Mouse (Mus musculus): ENCODE data around the gene Pigyl. TPM values are rescaled to one million over a fixed set of nuclear protein-coding genes. Genes with fewer than 3 reads are reported as not detected.
A peak's percentile ranks its signal among the peaks of the same experiment; 100 is the strongest.

Pigyl gene
- total and polyA plus RNA-seq, 3 experiments, result 24.8 to 86.5 (median 34.1) TPM

- DNase-seq (ENCODE audit: low spot score) (peak; percentile 75), ATAC-seq (ENCODE audit: extremely low read depth, insufficient number of reproducible peaks, low FRiP score, poor library complexity, severe bottlenecking) (peak; percentile 77)
- no peak for TF ChIP-seq GATA1 (IDR thresholded peaks at IDR 0.05; ENCODE audit: borderline replicate concordance, low read length)
- no peak for TF ChIP-seq CTCF (IDR thresholded peaks at IDR 0.05; ENCODE audit: low read depth, low read length)
- no peak for TF ChIP-seq POLR2AphosphoS5 (IDR thresholded peaks at IDR 0.05; ENCODE audit: insufficient replicate concordance, low read depth, low read length)
- TF ChIP-seq TAL1 (conservative IDR thresholded peaks at IDR 0.05; ENCODE audit: low read depth, low read length), result peak; percentile 80
- no peak for TF ChIP-seq GATA2 (IDR thresholded peaks at IDR 0.05; ENCODE audit: borderline replicate concordance, low read depth, low read length)
- peaks cover 17% of the 10 kb centered on the region for H3K9me3 ChIP-seq (replicated peaks)
- peak within 1 kb of the TSS; percentile 69 for H3K4me3 ChIP-seq (ENCODE audit: low read depth, low read length)
- H3K36me3 ChIP-seq (replicated peaks), result no peaks in the 10 kb centered on the region
- no peaks in the 10 kb centered on the region for H3K27me3 ChIP-seq (ENCODE audit: insufficient read depth, low read length)
- H3K4me1 ChIP-seq (ENCODE audit: insufficient read depth, low read depth, low read length), result peaks cover 75% of the 10 kb centered on the region
Measured at GRCm38 (mm10) chr9:22135644-22136390, 20.8 kb upstream of the Pigyl start, which contains the start of gene Acp5. Gene Acp5, minus strand, starts transcription at chr9:22135711.

GRCm38 (mm10) chr9:22136765-22137547, 19.7 kb upstream of the Pigyl start:
- H3K27me3 ChIP-seq (ENCODE audit: insufficient read depth, low read length), result no peaks in the 10 kb centered on the region
- H3K36me3 ChIP-seq (replicated peaks), result no peaks in the 10 kb centered on the region
- TF ChIP-seq GATA1 (IDR thresholded peaks at IDR 0.05; ENCODE audit: borderline replicate concordance, low read length), result no peak
- TF ChIP-seq TAL1 (conservative IDR thresholded peaks at IDR 0.05; ENCODE audit: low read depth, low read length), result no peak
- no peak for TF ChIP-seq CTCF (IDR thresholded peaks at IDR 0.05; ENCODE audit: low read depth, low read length)
- no peak for TF ChIP-seq GATA2 (IDR thresholded peaks at IDR 0.05; ENCODE audit: borderline replicate concordance, low read depth, low read length)
- no peak for TF ChIP-seq POLR2AphosphoS5 (IDR thresholded peaks at IDR 0.05; ENCODE audit: insufficient replicate concordance, low read depth, low read length)
- ATAC-seq (ENCODE audit: extremely low read depth, insufficient number of reproducible peaks, low FRiP score, poor library complexity, severe bottlenecking) (0 out of 2 replicates have a peak, but pooled peaks have one; percentile 37), DNase-seq (ENCODE audit: low spot score) (peak; percentile 46)
- H3K4me1 ChIP-seq (ENCODE audit: insufficient read depth, low read depth, low read length), result peaks cover 64% of the 10 kb centered on the region
- peak overlapping the region; percentile 66 for H3K4me3 ChIP-seq (ENCODE audit: low read depth, low read length)
- peaks cover 17% of the 10 kb centered on the region for H3K9me3 ChIP-seq (replicated peaks)

- H3K27me3 ChIP-seq (ENCODE audit: insufficient read depth, low read length), result no peaks in the 10 kb centered on the region
- TF ChIP-seq CTCF (IDR thresholded peaks at IDR 0.05; ENCODE audit: low read depth, low read length) (peak; percentile 81), GATA2 (IDR thresholded peaks at IDR 0.05; ENCODE audit: borderline replicate concordance, low read depth, low read length) (no peak)
- peaks cover 53% of the 10 kb centered on the region for H3K4me1 ChIP-seq (ENCODE audit: insufficient read depth, low read depth, low read length)
- H3K4me3 ChIP-seq (ENCODE audit: low read depth, low read length), result no peak overlapping the region
- ATAC-seq (ENCODE audit: extremely low read depth, insufficient number of reproducible peaks, low FRiP score, poor library complexity, severe bottlenecking) (no peak), DNase-seq (ENCODE audit: low spot score) (no peak)
- no peaks in the 10 kb centered on the region for H3K36me3 ChIP-seq (replicated peaks)
- H3K9me3 ChIP-seq (replicated peaks), result peaks cover 17% of the 10 kb centered on the region
Measured at GRCm38 (mm10) chr9:22138480-22138879, 18.2 kb upstream of the Pigyl start.

- ATAC-seq (ENCODE audit: extremely low read depth, insufficient number of reproducible peaks, low FRiP score, poor library complexity, severe bottlenecking) (no peak), DNase-seq (ENCODE audit: low spot score) (no peak)
- H3K36me3 ChIP-seq (replicated peaks), result no peaks in the 10 kb centered on the region
- no peak overlapping the region for H3K4me3 ChIP-seq (ENCODE audit: low read depth, low read length)
- H3K9me3 ChIP-seq (replicated peaks), result peaks cover 17% of the 10 kb centered on the region
- no peak for TF ChIP-seq POLR2AphosphoS5 (IDR thresholded peaks at IDR 0.05; ENCODE audit: insufficient replicate concordance, low read depth, low read length)
- no peak for TF ChIP-seq GATA2 (IDR thresholded peaks at IDR 0.05; ENCODE audit: borderline replicate concordance, low read depth, low read length)
- TF ChIP-seq CTCF (IDR thresholded peaks at IDR 0.05; ENCODE audit: low read depth, low read length), result no peak
- no peak for TF ChIP-seq GATA1 (IDR thresholded peaks at IDR 0.05; ENCODE audit: borderline replicate concordance, low read length)
- TF ChIP-seq TAL1 (conservative IDR thresholded peaks at IDR 0.05; ENCODE audit: low read depth, low read length), result no peak
- no peaks in the 10 kb centered on the region for H3K27me3 ChIP-seq (ENCODE audit: insufficient read depth, low read length)
- H3K4me1 ChIP-seq (ENCODE audit: insufficient read depth, low read depth, low read length), result peaks cover 50% of the 10 kb centered on the region
Measured at GRCm38 (mm10) chr9:22139746-22140145, 16.9 kb upstream of the Pigyl start.

GRCm38 (mm10) chr9:22143108-22144037, 13.3 kb upstream of the Pigyl start:
- Histone ChIP-seq H3K27me3 (ENCODE audit: insufficient read depth, low read length) (no peaks in the 10 kb centered on the region), H3K4me1 (ENCODE audit: insufficient read depth, low read depth, low read length) (peaks cover 24% of the 10 kb centered on the region), H3K4me3 (ENCODE audit: low read depth, low read length) (no peak overlapping the region; the same call in 1 of the 2 replicates), H3K36me3 (replicated peaks) (no peaks in the 10 kb centered on the region), H3K9me3 (replicated peaks) (peaks cover 16% of the 10 kb centered on the region)
- peak; percentile 22; the same call in 1 of the 2 replicates for ATAC-seq (ENCODE audit: extremely low read depth, insufficient number of reproducible peaks, low FRiP score, poor library complexity, severe bottlenecking)
- peak; percentile 64 for DNase-seq (ENCODE audit: low spot score)
- TF ChIP-seq CTCF (IDR thresholded peaks at IDR 0.05; ENCODE audit: low read depth, low read length) (peak; percentile 88), GATA1 (IDR thresholded peaks at IDR 0.05; ENCODE audit: borderline replicate concordance, low read length) (no peak)

All from G1E (cell line).